Mouse (Mus musculus): ENCODE results near the gene Elf5.

Gene Elf5

GRCm38 (mm10) chr2:103436534-103436933 is 25.0 kb downstream of the Elf5 start:
- no peak for DNase-seq

GRCm38 (mm10) chr2:103439071-103439622 is 27.7 kb downstream of the Elf5 start:
- peak; percentile 26 for DNase-seq

GRCm38 (mm10) chr2:103439710-103440109 is 28.2 kb downstream of the Elf5 start:
- DNase-seq = peak; percentile 40

GRCm38 (mm10) chr2:103445776-103446175 is 34.3 kb downstream of the Elf5 start:
- no peak for DNase-seq

- no peak for DNase-seq
Measured at GRCm38 (mm10) chr2:103446326-103446725, 34.8 kb downstream of the Elf5 start.

- DNase-seq = no peak
Measured at GRCm38 (mm10) chr2:103448947-103449560, 37.6 kb downstream of the Elf5 start.

GRCm38 (mm10) chr2:103449813-103450212 is 38.3 kb downstream of the Elf5 start:
- no peak for DNase-seq

GRCm38 (mm10) chr2:103450267-103450666 is 38.8 kb downstream of the Elf5 start:
- no peak for DNase-seq

GRCm38 (mm10) chr2:103452550-103452949 is 41.1 kb downstream of the Elf5 start:
- DNase-seq = no peak

- DNase-seq = no peak
Measured at GRCm38 (mm10) chr2:103455748-103456147, 44.3 kb downstream of the Elf5 start.

GRCm38 (mm10) chr2:103456646-103457045 is 45.2 kb downstream of the Elf5 start:
- DNase-seq = peak; percentile 67

GRCm38 (mm10) chr2:103457048-103457447 is 45.6 kb downstream of the Elf5 start:
- no peak for DNase-seq

GRCm38 (mm10) chr2:103457628-103458027 is 46.1 kb downstream of the Elf5 start:
- no peak for DNase-seq

GRCm38 (mm10) chr2:103459069-103459468 is 47.6 kb downstream of the Elf5 start:
- DNase-seq = no peak

- DNase-seq = no peak
Measured at GRCm38 (mm10) chr2:103461210-103461609, 49.7 kb downstream of the Elf5 start.

- DNase-seq = no peak
Measured at GRCm38 (mm10) chr2:103461743-103462142, 50.3 kb downstream of the Elf5 start.

- no peak for DNase-seq
Measured at GRCm38 (mm10) chr2:103462746-103463145, 51.3 kb downstream of the Elf5 start.

GRCm38 (mm10) chr2:103464524-103464923 is 53.0 kb downstream of the Elf5 start:
- no peak for DNase-seq

- no peak for DNase-seq
Measured at GRCm38 (mm10) chr2:103465429-103465828, 53.9 kb downstream of the Elf5 start.

- DNase-seq = no peak
Measured at GRCm38 (mm10) chr2:103466272-103466671, 54.8 kb downstream of the Elf5 start.

GRCm38 (mm10) chr2:103466984-103467588 is 55.6 kb downstream of the Elf5 start:
- peak; percentile 70 for DNase-seq

GRCm38 (mm10) chr2:103473362-103473761 is 61.9 kb downstream of the Elf5 start:
- DNase-seq = no peak

- no peak for DNase-seq
Measured at GRCm38 (mm10) chr2:103476180-103476579, 64.7 kb downstream of the Elf5 start.

- DNase-seq = no peak
Measured at GRCm38 (mm10) chr2:103476657-103477056, 65.2 kb downstream of the Elf5 start.

GRCm38 (mm10) chr2:103477456-103477855 is 66.0 kb downstream of the Elf5 start:
- DNase-seq = no peak
